Mouse (Mus musculus) layer of hippocampus, adult 8-10 months (tissue): ENCODE results near the gene Mgat5b. TPM values are rescaled to one million over a fixed set of nuclear protein-coding genes. Genes with fewer than 3 reads are reported as not detected.
A peak's percentile ranks its signal among the peaks of the same experiment; 100 is the strongest.

Experiments used
- DNase-seq, 2 experiments: peaks; one replicate each; pipeline ENCODE4 v3.0.0; 2022; ENCODE audit warnings: low spot score in 2 of 2
- total RNA-seq, 4 experiments: library from RNA; stranded (reverse); gene quantifications; 2 replicates each; pipeline ENCODE4 v1.2.4; 2022

Mgat5b gene
- total RNA-seq, 4 experiments from 2014 or later = 37.8 to 47.5 (median 42.6) TPM

DNA sequence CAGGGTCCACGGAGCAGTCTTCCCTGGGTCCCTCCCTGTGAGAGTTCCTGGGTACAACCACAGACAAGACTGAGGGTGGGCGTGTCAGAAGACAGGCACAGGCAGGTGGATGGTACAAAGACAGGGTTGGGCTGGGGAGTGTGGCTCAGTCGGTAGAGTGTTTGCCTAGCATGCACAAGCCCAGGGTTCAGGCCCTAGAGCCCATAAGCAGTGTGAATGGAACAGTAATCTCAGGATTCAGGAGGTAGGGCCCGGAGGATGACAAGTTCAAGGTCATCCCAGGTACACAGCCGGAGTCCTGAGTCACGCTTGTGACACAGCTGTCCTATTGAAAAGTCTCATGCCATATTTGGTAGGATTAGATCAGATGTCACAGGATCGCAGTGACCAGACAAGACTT lies 55.7 kb downstream of the Mgat5b start:
- DNase-seq = no peak

DNA sequence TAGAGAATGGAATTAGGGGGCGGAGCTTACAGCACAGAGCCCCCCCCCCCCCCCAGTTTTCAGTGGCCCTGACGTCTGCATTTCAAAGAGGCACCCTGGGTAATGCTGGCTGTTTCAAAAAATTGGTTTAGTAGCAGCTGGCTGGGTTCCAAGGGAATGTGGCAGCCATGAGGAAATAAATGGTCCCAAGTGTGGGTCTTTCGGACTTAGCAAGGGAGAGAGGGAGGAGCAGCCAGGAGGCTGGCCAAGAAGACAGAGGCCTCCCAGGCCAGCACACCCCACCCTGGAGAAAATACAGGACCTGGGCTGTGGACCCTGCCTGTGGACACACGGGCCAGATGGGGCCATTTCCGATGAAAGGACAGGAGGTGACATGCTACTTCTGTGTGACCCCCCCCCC lies 61.6 kb downstream of the Mgat5b start:
- no peak for DNase-seq

DNA sequence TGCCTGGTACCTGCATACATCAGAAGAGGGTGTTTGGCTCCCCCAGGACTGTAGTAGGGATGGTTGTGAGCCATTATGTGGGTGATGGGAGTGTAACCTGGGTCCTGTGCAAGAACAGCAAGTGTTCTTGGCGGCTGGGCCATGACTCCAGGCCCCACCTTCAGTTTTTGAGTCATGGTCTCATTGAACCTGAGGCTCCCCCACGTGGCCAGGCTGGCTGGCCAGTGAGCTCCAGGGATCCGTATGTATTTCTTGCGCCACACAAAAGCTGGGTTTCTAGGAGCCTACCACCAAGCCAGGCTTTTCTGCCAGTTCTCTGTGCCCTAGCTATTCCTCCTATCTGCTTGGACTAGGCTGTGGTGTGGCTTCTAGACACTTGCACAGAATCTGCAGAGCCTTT lies 63.9 kb downstream of the Mgat5b start:
- DNase-seq = no peak

- no peak for DNase-seq
Measured at GRCm38 (mm10) chr11:116985504-116986385, 67.1 kb downstream of the Mgat5b start.

DNA sequence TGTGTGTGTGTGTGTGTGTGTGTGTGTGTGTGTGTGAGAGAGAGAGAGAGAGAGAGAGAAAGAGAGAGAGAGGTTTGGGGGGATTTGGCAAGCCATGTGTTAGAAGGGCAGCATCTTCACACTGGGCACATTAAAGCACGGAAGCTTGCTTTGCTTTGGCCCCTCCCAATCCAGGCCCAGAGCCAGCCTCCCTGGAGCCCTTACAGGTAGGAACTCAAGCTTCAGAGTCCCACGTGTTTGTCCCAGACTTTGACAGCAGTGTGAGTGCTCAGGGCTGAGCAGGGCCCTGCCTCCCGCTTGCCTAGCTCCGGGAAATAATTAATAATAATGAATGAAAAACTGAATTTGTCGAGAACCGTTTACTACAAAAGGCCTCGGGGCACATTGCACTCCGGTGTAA lies 69.5 kb downstream of the Mgat5b start:
- no peak for DNase-seq

DNA sequence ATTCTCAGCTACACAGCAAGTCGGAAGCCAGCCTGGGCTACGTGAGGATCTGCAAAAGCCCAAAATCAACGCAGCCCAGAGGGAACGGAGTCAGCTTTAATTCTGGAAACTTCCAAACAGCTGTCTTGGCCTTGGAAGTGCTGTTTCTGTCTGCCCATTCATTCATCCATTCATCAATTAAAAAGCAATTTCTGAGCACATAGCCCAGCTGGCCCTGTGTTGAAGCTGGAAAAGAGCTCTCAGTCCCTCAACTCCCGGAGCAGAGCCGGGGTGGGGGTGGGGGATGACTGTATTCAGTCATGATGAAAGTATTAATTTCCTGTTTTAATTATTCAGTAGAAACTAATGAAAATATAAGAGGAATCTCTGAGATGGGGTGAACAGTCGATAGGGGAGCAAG lies 71.6 kb downstream of the Mgat5b start:
- DNase-seq = no peak

DNA sequence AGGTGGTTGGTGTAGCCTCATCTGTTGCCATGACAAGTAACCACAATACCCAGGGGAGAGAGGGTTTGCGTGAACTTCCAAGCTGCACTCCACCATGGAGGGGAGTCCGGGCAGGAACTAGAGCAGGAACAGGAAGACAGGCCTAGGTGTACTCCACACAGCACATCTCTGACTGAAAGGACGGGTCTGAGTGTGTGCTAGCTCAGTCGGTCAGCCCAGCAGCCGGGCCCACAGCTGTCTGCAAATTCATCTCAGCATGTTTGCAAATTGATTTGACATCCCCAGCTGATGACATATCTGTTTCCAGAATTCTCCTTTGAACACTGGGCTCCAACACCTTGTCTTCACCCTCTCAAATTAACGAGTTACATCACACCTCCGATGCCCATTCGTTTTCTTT lies 72.7 kb downstream of the Mgat5b start:
- no peak for DNase-seq

DNA sequence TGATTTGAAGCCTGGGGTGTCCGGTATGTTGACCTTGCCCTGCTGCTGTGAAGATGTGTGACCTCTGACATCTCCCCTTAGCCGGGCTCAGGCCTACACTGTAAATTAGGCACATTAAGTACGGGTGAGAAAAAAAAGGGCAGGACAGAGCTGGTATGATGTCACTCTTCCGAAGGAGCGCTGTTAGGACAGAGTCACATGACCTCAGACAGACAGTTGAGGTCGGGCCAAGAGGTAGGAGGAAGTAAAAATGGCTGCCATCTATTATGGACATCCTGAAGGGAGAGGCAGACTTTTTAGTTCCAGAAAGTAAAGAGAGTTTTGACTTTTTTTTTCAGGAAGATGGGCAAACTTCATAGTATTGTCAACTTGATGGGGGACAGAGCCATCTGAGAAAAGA lies 73.3 kb downstream of the Mgat5b start:
- no peak for DNase-seq

- peak in 1 of 2 experiments; percentile 39 for DNase-seq
Measured at GRCm38 (mm10) chr11:116994095-116994582, 75.5 kb downstream of the Mgat5b start.

- no peak for DNase-seq
Measured at GRCm38 (mm10) chr11:116996976-116997375, 78.3 kb downstream of the Mgat5b start.

- no peak for DNase-seq
Measured at GRCm38 (mm10) chr11:116998935-116999334, 80.3 kb downstream of the Mgat5b start.

GRCm38 (mm10) chr11:117000219-117000618 lies 81.6 kb downstream of the Mgat5b start:
- DNase-seq = no peak

- no peak for DNase-seq
Measured at GRCm38 (mm10) chr11:117001789-117002188, 83.1 kb downstream of the Mgat5b start.

- no peak for DNase-seq
Measured at GRCm38 (mm10) chr11:117003503-117003902, 84.8 kb downstream of the Mgat5b start.

- no peak for DNase-seq
Measured at GRCm38 (mm10) chr11:117004277-117004676, 85.6 kb downstream of the Mgat5b start.

DNA sequence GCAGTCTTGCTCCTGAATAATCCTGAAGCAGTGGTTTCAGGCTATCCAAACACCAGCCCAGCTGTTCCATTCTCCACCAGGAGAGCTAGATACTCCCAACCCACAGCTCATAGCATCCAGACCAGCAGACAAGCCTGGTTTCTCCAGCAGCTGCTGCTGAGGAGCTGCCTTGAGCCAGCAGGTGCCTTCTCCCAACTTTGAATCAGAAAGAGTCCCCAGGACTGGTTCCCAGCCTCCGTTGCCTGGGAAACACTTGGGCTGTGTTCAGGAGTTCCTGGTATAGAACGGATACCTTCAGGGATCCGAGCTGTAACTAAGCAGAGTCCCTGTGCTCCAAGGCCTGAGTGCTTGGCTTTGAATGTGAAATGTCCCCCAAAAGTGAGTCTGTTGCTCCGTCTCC lies 98.8 kb downstream of the Mgat5b start:
- no peak for DNase-seq

DNA sequence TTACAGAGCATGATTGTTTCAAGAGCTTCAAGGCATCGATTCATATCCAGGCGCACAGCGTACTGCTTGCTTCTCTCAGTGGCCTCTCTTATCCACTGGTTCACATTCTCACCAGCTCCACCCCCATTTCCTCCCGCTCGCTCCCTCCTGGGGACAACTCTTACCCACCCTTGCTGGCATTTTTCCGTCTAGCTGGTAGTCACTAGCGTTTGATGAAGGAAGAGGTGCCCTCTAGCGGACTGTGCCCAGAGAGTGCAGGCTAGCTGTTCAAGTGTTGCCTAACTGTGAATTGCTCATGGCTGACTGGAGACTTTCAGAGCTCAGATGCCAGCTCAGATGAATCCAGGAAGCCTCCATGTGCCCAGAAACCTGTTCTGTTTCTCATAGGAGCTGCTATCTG lies 99.7 kb downstream of the Mgat5b start:
- DNase-seq = peak; percentile 86

- DNase-seq = no peak
Measured at GRCm38 (mm10) chr11:117021026-117021425, 102.4 kb downstream of the Mgat5b start.

DNA sequence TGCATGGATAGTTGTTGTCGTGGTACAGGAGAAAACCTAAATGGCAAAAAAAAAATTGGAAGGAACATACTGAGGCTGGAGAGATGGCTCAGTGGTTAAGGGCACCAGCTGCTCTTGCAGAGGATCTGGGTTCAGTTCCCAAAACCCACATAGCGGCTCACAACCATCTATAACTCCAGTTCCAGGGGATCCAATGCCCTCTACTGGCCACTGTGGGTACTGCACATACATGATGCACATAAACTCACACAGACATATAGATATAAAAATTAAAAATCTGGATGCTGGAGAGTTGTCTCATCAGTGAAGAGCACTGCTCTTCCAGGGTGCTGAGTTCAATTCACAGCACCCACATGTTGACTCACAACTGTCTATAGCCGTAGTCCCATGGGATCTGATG lies 104.9 kb downstream of the Mgat5b start:
- no peak for DNase-seq

GRCm38 (mm10) chr11:117027681-117028080 lies 109.0 kb downstream of the Mgat5b start:
- DNase-seq = no peak

DNA sequence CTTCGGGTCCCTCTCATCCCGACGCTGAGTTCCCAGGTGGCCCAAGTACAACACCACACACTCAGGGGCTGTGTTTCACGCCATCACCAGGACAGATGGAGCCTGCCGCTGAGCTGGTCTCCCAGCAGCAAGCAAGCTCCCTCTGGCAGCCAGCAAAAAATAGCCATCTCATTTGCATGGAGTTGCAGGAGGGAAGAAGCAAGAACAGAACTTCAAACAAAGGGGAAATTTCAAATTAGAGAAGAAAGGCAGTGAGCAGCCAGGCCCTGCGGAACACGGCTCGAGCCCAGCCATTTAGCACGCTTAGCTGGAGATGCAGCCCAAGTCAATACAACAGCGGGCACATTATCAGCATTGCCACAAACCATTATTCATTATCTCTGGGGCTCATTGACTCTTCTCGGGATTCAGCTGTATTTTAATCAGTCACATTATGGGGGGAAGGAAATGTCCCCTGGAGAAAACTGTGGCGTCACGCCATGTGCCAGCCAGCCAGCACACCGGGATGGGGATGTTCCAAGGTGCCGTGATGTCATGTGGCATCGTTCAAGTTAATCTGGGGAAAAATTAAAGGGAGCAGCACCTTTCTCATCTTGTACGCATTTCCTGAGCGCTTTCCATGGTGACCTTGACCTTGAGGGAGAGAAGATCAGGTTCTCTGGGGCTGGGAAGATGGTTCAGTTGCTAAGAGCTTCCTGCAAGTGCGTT lies 110.4 kb downstream of the Mgat5b start:
- DNase-seq = peak; percentile 62

DNA sequence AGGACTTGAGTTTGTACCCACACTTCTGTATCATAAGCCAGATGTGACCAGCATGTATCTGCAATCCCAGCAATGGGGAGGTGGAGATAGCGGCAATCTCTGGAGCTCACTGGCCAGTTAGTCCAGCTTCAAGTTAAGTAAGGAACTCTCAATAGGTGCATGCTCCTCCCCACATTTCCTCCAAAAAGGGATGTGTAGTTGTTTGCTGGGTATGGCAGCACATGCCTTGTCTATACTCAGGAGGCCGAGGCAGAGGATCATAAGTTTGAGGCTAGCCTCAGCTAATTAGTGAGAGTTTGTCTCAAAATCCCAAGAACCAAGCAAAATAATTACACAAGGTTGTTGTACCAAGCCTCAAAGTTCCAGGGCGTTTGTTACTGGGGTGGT lies 110.9 kb downstream of the Mgat5b start:
- DNase-seq = no peak

GRCm38 (mm10) chr11:117030018-117030417 lies 111.4 kb downstream of the Mgat5b start:
- DNase-seq = no peak
